Mouse (Mus musculus): ENCODE measurements around the gene Ahdc1.

- TF ChIP-seq CTCF (IDR thresholded peaks at IDR 0.05; ENCODE audit: low read depth), result no peak
- TF ChIP-seq EP300 (optimal IDR thresholded peaks at IDR 0.05), result no peak
These were observed 68.5 kb downstream of the Ahdc1 start for GRCm38 (mm10) chr4:133079416-133080113.

Data from stomach, postnatal 0 days (tissue).